Mouse (Mus musculus) cortical plate, adult 2 months (tissue): Measurements from ENCODE around the gene Slc52a3.

Experiments
- CTCF ChIP-seq: fragments of 200-500 bp; IDR thresholded peaks from 2 replicates; pipeline ENCODE4 v1.5.1; 2011; ENCODE audit warnings: mild to moderate bottlenecking, control low read depth, low read length; ENCODE audit not compliant: insufficient read depth; ENCODE audit errors: extremely low read depth
- POLR2A ChIP-seq: fragments of 200-500 bp; IDR thresholded peaks from 2 replicates; pipeline ENCODE4 v1.6.1; 2011; ENCODE audit warnings: mild to moderate bottlenecking, low read length, control low read depth; ENCODE audit not compliant: insufficient read depth; ENCODE audit errors: extremely low read depth

DNA sequence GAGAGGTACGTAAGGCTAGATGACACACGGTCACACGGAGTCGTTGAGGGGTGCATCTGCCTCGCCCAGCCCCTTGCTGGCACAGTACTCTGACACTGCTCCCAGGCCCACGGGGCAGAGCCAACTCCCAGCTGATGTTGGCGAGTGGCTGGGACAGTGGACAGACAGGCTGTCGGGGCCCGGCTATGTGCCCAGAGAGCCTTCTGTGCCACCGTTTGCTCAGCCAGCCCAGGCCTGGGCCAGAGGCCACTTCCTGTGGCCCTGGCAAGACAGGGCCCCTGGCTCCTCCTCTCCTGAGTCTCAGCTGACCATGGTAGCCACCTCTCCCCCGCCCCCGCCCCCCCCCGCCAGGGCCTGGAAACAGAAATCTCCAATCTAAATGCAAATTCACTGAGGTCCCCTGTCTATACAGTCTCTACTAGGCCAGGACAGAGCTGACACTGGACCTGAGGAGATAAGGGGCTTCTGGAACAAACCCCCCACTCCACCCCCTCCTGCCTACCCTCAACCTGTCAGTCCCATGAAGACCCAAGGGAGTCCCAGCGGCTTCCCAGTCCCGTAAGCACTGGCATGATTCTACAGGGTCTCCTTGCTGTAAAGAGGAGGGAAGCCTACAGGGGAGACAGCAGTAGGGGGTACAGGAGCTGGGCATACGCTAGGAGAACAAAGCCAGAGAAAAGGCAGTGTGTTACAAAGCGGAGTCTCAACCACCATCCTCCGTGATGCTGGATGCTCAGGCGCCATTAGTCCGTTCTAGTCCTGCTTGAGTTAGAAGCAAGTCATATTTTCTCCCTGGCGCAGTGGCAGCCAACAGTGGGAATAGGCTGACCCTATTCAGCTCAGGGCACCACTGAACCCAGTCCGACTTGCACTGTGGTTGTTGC lies 60.3 kb downstream of the Slc52a3 start:
- TF ChIP-seq POLR2A, result no peak
- TF ChIP-seq CTCF, result no peak
